Mouse (Mus musculus) liver, embryonic 15.5 days (tissue): Measurements from ENCODE around the gene Surf6. TPM values are rescaled to one million over a fixed set of nuclear protein-coding genes. Genes with fewer than 3 reads are reported as not detected.

Source experiments
- ATAC-seq: fragments of 200-750 bp; cut with Nextera tagmentation; 2 replicates; pipeline ENCODE4 v1.8.0; 2017; ENCODE audit warnings: moderate number of reproducible peaks, mild to moderate bottlenecking, moderate library complexity; ENCODE audit not compliant: insufficient read depth
- H3K27ac ChIP-seq: fragments of 300-500 bp; sonication (generic); replicated peaks from 2 replicates; pipeline ENCODE4 v1.5.1; 2015; ENCODE audit warnings: mild to moderate bottlenecking, inconsistent platforms
- H3K27me3 ChIP-seq: fragments of 300-500 bp; sonication (generic); 2 replicates; pipeline ENCODE4 v1.6.1; 2015; ENCODE audit warnings: mild to moderate bottlenecking, inconsistent platforms
- H3K36me3 ChIP-seq: fragments of 300-500 bp; sonication (generic); replicated peaks from 2 replicates; pipeline ENCODE4 v1.6.1; 2015; ENCODE audit warnings: moderate library complexity, mild to moderate bottlenecking, inconsistent platforms
- H3K4me1 ChIP-seq: fragments of 300-500 bp; sonication (generic); replicated peaks from 2 replicates; pipeline ENCODE4 v1.6.1; 2015; ENCODE audit warnings: inconsistent platforms
- H3K4me2 ChIP-seq: fragments of 300-500 bp; sonication (generic); 2 replicates; pipeline ENCODE4 v1.6.1; 2015; ENCODE audit warnings: moderate library complexity, mild to moderate bottlenecking, inconsistent platforms
- H3K4me3 ChIP-seq: fragments of 300-500 bp; sonication (generic); replicated peaks from 2 replicates; pipeline ENCODE4 v1.5.1; 2015; ENCODE audit warnings: mild to moderate bottlenecking, inconsistent platforms
- H3K9ac ChIP-seq: fragments of 300-500 bp; sonication (generic); 2 replicates; pipeline ENCODE4 v1.6.1; 2015; ENCODE audit warnings: moderate library complexity, mild to moderate bottlenecking, inconsistent platforms
- H3K9me3 ChIP-seq: fragments of 300-500 bp; sonication (generic); replicated peaks from 2 replicates; pipeline ENCODE4 v1.6.1; 2016; ENCODE audit warnings: inconsistent platforms
- WGBS: fragments of 180-500 bp; shearing (Covaris S2); methylation state at CpG from one replicate; pipeline ENCODE4 v1.1.7; 2015; ENCODE audit warnings: mixed read lengths; ENCODE audit not compliant: insufficient replicate concordance; 5-methylcytosine and 5-hydroxymethylcytosine counted together
- polyA plus RNA-seq: library from polyadenylated mRNA; unstranded; fragments of >200 nt; fragmentation: Nextera tagmentation; extraction: Ambion mirVana; gene quantifications from 2 replicates; pipeline ENCODE4 v1.2.1, GENCODE M21; 2015

The Surf6 gene
- polyA plus RNA-seq, 1 experiment from 2014 or later = 9.9 TPM

DNA sequence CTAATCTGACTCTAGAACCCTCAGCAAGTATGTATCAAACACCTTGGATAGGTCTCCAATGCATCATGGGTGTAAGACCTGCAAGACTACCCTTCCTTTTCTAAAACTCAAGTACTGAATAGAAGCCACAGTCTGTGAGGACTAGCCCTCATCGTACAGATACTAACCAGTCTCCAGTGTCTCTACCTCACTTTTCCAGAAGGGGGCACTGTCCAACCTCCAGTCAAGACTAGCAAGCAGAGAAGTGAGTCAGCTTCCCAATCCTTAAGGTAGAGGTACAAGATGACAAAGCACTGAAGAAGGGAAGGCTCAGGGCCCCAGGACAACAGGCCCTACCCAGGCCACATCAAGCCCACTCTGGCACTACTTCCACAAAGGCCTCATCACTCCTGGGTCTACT is 27.7 kb upstream of the Surf6 start:
- peak overlapping the region; percentile 94 for H3K4me2 ChIP-seq
- peaks cover 62% of the 10 kb centered on the region for H3K36me3 ChIP-seq
- 19% methylated on average over 1 of the region's 1 CpGs for WGBS
- ATAC-seq = no peak
- no peak overlapping the region for H3K27ac ChIP-seq
- no peak overlapping the region for H3K4me3 ChIP-seq
- no peaks in the 10 kb centered on the region for H3K27me3 ChIP-seq
- H3K4me1 ChIP-seq = peaks cover 63% of the 10 kb centered on the region
- H3K9me3 ChIP-seq = no peaks in the 10 kb centered on the region
- no peak overlapping the region for H3K9ac ChIP-seq

DNA sequence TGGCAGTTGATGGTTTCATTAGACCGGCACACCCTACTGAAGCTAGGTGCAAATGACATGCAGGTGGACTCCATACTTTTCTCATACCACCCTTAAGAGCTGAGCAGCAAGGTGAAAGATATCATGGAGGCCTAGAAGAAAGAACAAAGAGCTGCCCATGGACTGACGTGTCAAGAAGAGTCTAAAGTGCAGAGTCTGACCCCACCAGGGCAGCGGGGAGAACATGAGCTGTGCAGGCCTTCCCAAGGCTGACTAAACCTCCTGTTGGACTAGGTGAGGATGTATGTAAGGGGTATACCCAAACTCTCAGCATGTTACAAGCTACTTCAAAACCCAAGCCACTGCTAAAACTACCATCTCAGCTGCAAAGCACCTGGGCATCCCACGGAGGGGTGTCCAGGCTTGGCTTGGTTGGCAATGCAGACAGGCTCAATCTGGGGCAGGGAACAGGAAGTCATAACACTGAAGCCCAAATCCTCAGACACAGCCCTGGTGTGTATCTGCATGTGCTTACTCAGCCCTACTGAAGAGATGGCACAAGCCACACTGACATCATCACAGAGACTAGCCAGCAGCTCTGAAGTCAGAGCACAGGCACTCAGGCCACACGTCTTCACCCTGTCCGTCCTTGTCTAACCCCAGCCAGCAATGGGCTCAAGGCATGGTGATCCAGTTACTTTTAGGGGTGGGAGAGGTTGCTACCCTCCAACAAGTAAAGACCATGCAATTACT is 25.2 kb upstream of the Surf6 start:
- H3K36me3 ChIP-seq = peaks cover 87% of the 10 kb centered on the region
- no peak overlapping the region for H3K4me3 ChIP-seq
- H3K9me3 ChIP-seq = no peaks in the 10 kb centered on the region
- peaks cover 49% of the 10 kb centered on the region for H3K4me1 ChIP-seq
- ATAC-seq = no peak
- WGBS = 76% methylated on average over 6 of the region's 6 CpGs
- no peak overlapping the region for H3K4me2 ChIP-seq
- H3K27ac ChIP-seq = no peak overlapping the region
- H3K9ac ChIP-seq = no peak overlapping the region
- H3K27me3 ChIP-seq = no peaks in the 10 kb centered on the region

DNA sequence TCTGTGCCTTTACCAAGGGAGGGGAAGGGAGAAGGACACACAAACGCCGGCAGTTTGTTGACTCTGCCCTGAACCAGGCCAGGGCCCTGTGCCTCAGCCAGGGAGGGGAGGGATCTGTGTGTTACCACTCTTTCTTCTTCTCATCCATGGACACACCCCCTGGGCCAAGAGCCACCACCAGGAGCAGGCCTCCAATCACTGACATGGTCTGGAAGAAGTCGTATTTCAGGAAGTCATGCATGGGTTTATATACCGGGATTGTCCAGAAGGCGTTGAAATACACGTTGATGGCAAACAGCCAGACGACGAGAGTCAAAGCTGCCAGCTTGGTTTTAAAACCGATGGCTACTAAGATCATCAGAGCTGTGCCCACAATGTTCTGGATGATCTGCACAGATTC is 19.1 kb upstream of the Surf6 start:
- Histone ChIP-seq H3K4me3 (no peak overlapping the region), H3K4me1 (peaks cover 17% of the 10 kb centered on the region), H3K9ac (no peak overlapping the region), H3K9me3 (no peaks in the 10 kb centered on the region), H3K27ac (no peak overlapping the region), H3K27me3 (no peaks in the 10 kb centered on the region), H3K4me2 (no peak overlapping the region), H3K36me3 (peaks cover 89% of the 10 kb centered on the region)
- no peak for ATAC-seq
- 68% methylated on average over 9 of the region's 9 CpGs for WGBS

DNA sequence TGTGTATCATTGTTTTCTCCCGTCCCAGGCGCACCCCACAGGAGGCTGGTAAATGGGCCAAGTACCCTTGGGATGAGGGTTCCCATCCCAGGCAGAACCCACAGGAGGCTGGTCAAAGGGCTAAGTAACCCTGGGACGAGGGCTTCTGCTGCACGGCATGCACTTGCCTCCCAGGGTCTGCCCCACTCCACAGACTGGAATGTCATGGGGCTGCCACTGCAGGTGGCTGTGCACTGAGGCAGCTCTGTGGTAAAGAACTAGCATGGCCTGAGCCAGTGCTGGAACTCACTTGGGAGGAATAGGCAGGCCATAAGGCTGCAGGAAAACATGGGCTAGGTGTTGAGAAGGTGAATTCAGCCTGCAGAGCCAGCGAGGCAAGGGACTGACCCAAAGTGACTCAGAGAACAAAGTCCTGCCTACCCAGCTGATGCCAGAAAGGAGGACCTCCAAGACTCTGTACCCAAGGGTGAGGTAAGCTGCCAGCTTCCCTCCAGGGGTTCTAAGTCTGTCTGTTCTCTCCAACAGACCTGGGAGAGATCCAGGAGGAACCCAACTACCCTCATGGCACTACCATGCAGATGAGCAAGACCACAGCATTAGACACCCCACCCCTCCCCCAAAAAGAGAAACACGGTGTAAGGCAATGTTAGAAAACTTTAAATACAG is 17.6 kb upstream of the Surf6 start:
- Histone ChIP-seq H3K27ac (no peak overlapping the region), H3K36me3 (peaks cover 75% of the 10 kb centered on the region), H3K9ac (no peak overlapping the region), H3K4me1 (peaks cover 31% of the 10 kb centered on the region), H3K27me3 (no peaks in the 10 kb centered on the region), H3K4me2 (no peak overlapping the region), H3K9me3 (no peaks in the 10 kb centered on the region), H3K4me3 (no peak overlapping the region)
- 74% methylated on average over 6 of the region's 6 CpGs for WGBS
- no peak for ATAC-seq

DNA sequence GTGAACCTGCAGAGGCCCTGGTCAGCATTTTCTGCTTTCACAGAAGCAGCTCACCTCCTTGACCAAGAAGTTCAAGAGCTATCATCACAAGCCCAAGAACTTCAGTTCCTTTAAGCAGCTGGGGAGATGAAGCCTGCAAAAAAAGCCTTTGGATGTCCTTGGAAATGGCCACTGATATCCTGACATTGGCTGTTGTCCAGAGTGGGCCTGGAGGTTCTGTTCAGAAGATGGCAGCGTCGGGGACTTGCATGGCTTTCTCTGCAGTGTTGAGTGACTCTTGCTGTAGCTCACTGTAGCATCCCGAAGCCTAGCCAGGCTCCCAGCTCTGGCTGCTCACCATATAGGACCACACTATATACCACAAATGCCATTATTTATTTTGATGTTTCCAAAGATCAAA is 17.0 kb upstream of the Surf6 start:
- H3K36me3 ChIP-seq = peaks cover 68% of the 10 kb centered on the region

DNA sequence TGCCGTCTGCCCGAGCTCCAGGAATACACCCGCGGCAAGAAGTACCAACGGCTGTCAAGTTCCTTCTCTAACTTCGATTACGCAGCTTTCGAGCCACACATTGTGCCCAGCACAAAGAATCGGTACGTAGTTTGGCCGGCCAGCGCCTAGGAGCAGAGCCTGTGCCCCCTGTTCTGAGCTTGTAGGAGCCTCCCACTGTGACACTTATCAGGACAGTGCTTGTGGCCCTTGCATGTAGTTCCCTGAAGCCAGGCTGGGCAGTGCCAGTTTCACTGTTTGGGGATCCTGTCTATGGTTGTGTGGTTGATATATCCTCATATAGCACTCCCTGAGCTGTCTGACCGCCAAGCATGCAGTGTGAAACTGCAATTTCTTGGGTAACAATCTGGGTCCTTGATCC is 14.1 kb upstream of the Surf6 start:
- 2% methylated on average over 13 of the region's 13 CpGs for WGBS
- peak overlapping the region; percentile 81 for H3K4me3 ChIP-seq
- peak overlapping the region; percentile 82 for H3K27ac ChIP-seq
- ATAC-seq = peak; percentile 57
- H3K9me3 ChIP-seq = no peaks in the 10 kb centered on the region
- no peaks in the 10 kb centered on the region for H3K27me3 ChIP-seq
- H3K36me3 ChIP-seq = peaks cover 68% of the 10 kb centered on the region
- peak overlapping the region; percentile 74 for H3K9ac ChIP-seq
- peak overlapping the region; percentile 97 for H3K4me2 ChIP-seq
- peaks cover 63% of the 10 kb centered on the region for H3K4me1 ChIP-seq

More for the DNA sequence above, 17.0 kb upstream of the Surf6 start:
- Histone ChIP-seq H3K4me3 (no peak overlapping the region), H3K4me1 (peaks cover 37% of the 10 kb centered on the region), H3K27ac (no peak overlapping the region), H3K9me3 (no peaks in the 10 kb centered on the region), H3K9ac (no peak overlapping the region), H3K27me3 (no peaks in the 10 kb centered on the region), H3K4me2 (no peak overlapping the region)
- ATAC-seq = no peak
- 82% methylated on average over 3 of the region's 3 CpGs for WGBS

DNA sequence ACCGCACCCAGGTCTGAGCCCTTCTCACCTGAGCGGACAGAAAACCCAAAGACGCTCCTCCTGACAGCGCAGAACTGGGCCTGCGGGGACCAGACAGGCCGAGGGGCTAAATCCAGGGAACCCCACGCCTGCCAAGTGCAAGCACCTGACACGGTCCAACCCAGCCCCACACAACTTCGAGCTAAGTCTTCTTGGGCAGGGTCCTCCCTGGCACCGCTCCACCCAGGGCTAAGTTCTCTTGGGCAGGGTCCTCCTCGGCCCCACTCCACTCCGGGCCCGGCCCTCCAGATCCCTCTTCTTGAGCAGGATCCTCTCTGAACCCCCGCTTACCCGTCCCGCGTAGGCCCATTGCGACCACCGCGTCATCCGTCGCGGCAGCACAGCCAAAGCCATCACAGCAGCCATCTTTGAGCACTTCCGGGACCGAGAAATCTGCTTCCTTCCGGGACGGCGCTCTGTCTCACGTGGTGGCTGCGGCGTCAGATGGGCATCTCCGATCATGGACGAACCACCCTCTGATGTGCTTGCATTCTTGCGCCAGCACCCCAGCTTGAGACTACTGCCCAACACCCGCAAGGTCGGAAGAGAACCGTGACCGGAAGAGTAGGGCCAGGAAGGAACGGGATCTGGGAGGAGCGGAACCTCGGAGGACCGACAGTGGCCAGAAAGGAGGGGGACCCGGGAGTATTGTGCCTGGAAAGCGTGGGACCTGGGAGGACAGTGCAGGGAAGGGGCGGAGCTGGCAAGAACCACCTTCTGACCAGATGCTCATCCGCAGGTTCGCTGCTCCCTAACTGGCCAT is 13.4 kb upstream of the Surf6 start, which contains the start of the genes Surf2 and Surf1:
Gene Surf2 (plus strand): TSS at position 441 of the 802 bp plus-strand sequence.
Gene Surf1 (minus strand): TSS at position 604 of the 802 bp plus-strand sequence.
- H3K36me3 ChIP-seq = peaks cover 68% of the 10 kb centered on the region
- peak within 1 kb of the TSS; percentile 82 for H3K27ac ChIP-seq
- peak; percentile 71 for ATAC-seq
- 3% methylated on average over 47 of the region's 47 CpGs for WGBS
- peaks cover 67% of the 10 kb centered on the region for H3K4me1 ChIP-seq
- peak within 1 kb of the TSS; percentile 74 for H3K9ac ChIP-seq
- H3K4me2 ChIP-seq = peak within 1 kb of the TSS; percentile 97
- H3K9me3 ChIP-seq = no peaks in the 10 kb centered on the region
- peak within 1 kb of the TSS; percentile 81 for H3K4me3 ChIP-seq
- no peaks in the 10 kb centered on the region for H3K27me3 ChIP-seq

DNA sequence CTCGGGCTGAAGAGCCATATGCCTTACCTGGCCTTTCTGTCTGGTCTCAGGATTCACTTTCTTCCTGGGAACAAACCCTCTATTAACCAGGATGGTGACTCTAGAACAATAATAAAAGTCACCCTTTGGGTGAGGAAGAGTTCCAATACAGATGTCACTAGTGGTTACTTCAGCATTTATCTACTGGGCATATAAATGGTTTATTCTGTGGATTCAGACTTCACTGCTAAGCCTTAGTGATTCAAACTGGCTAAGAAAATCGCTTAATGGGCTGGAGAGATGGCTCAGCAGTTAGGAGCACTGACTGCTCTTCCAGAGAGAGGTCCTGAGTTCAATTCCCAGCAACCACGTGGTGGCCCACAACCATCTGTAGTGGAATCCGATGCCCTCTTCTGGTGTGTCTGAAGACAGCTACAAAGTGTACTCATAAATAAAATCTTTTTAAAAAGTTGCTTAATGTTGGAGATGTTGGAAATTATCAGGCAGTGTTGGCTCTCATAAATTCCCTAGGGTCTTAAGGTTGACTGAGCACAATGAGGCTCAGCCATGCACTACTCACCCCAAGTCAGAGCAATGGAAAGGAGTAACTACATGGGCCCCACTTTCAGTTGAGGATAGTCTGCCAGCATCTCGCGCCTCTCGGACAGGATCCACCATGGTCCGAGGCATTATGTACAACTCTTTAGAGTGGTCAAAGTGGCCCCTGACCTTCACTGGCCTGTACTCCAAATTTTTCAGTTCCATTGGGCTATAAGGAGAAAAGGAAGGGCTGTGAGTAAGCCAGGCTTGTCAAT is 11.7 kb upstream of the Surf6 start:
- Histone ChIP-seq H3K27me3 (no peaks in the 10 kb centered on the region), H3K4me2 (peak overlapping the region; percentile 97), H3K4me1 (peaks cover 75% of the 10 kb centered on the region), H3K9ac (no peak overlapping the region), H3K4me3 (no peak overlapping the region), H3K36me3 (peaks cover 51% of the 10 kb centered on the region), H3K27ac (peak overlapping the region; percentile 29; the same call in 1 of the 2 replicates), H3K9me3 (no peaks in the 10 kb centered on the region)
- no peak for ATAC-seq
- WGBS = 54% methylated on average over 8 of the region's 8 CpGs

DNA sequence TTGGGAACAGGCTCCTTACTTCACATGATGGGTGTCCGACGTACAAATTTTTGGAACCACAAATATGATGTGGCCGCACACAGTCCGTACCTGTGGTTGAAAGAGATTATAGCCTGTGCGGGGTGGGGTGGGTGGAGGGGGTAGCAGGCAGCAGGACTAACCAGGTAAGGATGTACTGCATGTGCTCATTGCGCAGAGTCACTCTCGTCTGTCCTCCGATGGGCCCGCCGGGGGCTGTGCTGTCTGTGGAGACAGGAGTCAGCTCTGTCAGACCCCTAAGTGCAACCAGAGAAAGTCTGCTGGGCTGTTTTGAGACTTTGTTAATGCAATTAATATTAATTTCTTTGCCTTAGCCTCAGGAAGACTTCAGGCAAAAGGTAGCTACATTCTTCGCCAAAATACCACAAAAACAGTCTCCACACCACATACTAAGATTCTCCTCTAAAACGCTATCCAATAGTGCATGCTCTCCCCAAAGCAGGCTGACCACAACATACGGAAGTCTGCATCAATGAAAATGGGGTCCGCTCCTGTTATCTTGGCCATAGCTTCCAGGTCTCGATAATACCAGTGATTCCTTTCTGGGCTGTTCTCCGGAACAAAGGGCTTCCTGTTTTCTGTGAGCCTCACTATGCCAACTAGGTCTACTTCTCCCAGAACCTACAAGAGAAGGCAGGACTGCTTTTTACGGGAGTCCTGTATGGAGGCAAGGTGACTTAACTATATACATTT is 10.9 kb upstream of the Surf6 start:
- ATAC-seq = no peak
- Histone ChIP-seq H3K9ac (no peak overlapping the region), H3K36me3 (peaks cover 47% of the 10 kb centered on the region), H3K4me1 (peaks cover 82% of the 10 kb centered on the region), H3K27me3 (no peaks in the 10 kb centered on the region), H3K4me2 (0 out of 2 replicates have a peak overlapping the region, but pooled peaks have one; percentile 0), H3K4me3 (no peak overlapping the region), H3K27ac (peak overlapping the region; percentile 29; the same call in 1 of the 2 replicates), H3K9me3 (no peaks in the 10 kb centered on the region)
- 44% methylated on average over 17 of the region's 17 CpGs for WGBS

DNA sequence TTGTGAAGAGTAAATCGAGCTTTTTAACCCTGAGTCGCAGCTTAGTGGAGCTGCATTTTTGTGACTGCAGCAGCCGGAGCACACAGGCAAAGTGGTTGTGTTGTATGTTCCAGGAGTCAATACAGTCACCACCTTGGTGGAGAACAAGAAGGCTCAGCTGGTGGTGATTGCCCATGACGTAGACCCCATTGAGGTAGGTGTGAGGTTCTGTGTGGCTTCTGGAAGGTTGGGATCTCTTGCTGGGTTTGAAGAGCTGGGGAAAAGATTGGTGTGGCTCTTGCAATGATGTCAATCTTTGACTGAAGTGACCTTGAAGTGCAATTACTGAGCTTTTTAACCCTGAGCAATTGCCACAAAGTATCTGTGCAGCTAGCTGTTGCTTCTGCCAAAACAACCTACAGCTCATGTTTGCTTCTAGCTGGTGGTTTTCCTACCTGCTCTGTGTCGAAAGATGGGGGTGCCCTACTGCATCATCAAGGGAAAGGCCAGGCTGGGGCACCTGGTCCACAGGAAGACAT is 9.6 kb upstream of the Surf6 start:
- H3K4me2 ChIP-seq = peak overlapping the region; percentile 82
- peaks cover 51% of the 10 kb centered on the region for H3K36me3 ChIP-seq
- no peak for ATAC-seq
- no peaks in the 10 kb centered on the region for H3K27me3 ChIP-seq
- H3K9ac ChIP-seq = peak overlapping the region; percentile 90
- 51% methylated on average over 5 of the region's 5 CpGs for WGBS
- H3K9me3 ChIP-seq = no peaks in the 10 kb centered on the region
- no peak overlapping the region for H3K27ac ChIP-seq
- peaks cover 80% of the 10 kb centered on the region for H3K4me1 ChIP-seq
- peak overlapping the region; percentile 77 for H3K4me3 ChIP-seq
